Mouse (Mus musculus): Measurements from ENCODE around the gene Cacnb3. TPM values are rescaled to one million over a fixed set of nuclear protein-coding genes. Genes with fewer than 3 reads are reported as not detected.

The Cacnb3 gene
- polyA plus RNA-seq (2014; fragmentation: Illumina TruSeq; extraction: RNeasy Lipid Tissue Mini Kit (QIAGEN cat#74804); ENCODE audit: low read depth, low replicate concordance): 4.8 TPM

DNA sequence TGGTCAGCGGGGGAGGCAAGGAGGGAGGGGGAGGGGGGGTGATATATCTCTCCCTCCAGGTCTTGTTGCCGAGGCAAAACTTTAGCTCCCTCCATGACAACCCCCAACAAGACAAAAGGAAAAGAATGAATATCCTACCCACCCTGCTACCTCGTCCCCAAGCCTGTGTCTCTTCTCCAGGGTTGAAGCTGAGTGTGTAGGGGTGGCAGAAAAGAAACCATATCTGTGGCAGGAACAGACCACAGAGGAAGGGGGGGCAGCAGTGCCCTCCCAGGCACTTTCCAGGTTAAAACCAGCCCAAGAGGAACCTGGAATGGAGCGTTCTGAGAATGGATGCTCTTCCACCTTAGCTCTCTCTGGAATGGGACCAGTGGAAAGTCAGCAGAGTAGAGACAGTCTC is at the start of gene Cacnb3:
TSS of gene Cacnb3 (plus strand) at position 301 of the 400 bp plus-strand sequence.

DNA sequence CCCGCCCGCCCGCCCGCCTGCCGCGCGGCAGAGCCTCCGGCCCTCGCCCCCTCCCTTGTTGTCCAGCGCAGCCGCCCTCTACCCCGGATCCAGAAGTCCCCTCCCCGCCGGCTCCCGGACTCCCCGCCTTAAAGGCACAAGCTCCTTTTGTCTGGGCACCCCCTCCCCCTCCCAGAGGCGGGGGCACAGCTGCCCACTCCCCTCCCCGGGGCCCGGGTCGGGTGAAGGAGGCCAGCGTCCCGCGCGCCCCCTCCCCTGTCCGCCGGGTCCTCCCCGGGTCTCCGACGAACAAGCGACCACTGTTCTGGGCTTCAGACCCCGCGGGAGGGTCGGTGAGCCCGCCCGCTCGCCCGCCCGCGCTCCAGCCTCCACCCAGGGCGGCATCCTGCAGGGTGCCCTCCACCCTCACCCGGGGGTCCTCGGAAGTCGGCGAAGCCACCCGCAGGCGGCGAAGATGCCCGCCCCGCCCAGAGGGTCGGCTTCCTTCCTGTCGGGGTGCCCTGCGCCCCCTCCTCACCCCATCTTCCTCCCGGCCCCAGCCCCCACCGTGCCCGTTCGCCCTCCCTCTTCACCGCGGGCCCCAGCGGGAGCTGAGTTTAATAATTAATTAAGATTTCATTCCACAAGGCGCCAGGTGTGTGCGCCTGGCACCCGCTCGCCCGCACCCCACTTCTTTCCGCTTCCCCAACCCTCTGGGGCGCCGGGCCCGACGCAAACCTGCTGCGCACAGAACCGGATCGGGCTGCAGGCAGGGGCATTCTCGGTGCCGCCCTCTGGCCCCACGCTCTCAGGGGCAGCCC is 21.1 kb upstream of the Cacnb3 start, which contains the start of gene Adcy6:
TSS of gene Adcy6 (minus strand) at position 746 of the 800 bp plus-strand sequence.

DNA sequence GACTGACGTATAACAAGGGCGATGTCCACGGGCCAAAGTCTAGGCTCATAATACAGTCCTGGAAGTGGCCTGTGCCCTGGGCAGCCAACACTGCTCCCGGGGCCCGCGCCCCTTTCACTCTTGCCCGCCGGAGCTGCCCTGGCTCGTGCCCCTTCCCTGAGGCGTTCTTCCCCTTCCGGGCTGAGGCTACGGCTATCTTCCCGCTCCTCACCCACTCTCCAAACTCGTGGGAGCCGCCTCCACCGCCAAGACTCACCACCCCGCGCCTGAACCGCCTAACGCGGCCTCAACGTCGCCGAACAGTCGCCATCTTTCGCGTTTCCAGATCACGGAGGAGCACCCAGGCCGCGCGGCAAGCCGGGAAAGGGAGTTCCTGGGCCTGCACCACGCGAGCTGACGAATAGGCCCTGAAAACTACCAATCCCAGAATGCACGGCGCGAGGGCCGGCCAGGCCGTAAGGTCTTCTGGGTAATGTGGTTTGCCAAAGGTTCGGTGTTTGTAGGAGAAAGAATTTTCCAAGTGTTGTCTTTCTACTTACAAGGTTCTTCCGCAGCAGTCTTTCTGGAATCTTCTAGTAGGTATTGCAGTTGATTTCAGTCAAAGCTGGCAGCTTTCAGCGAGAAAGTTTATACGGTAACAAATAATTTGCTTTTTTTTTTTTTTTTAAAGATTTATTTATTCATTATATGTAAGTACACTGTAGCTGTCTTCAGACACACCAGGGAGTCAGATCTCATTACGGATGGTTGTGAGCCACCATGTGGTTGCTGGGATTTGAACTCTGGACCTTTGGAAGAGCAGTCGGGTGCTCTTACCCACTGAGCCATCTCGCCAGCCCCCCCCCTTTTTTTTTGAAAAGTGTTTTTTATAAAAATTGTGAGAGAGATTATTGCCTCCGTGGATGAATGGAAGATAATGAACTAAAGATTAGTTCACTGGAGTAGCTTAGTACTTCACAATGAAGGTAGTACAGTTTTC is 32.2 kb downstream of the Cacnb3 start, which contains the start of gene Ddx23:
TSS of gene Ddx23 (minus strand) at position 328 of the 979 bp plus-strand sequence.

GRCm38 (mm10) chr15:98676940-98677728 is 46.5 kb downstream of the Cacnb3 start, which contains the start of gene Rnd1:
Gene Rnd1 (minus strand): TSS chr15:98677461.

Other genes starting within 250 kb of the Cacnb3 start
- not detected for gene Olfr283, start 249.9 kb upstream of the Cacnb3 start, polyA plus RNA-seq (2014; fragmentation: Illumina TruSeq; extraction: RNeasy Lipid Tissue Mini Kit (QIAGEN cat#74804); ENCODE audit: low read depth, low replicate concordance)
- not detected for gene Olfr282, start 199.6 kb upstream of the Cacnb3 start, polyA plus RNA-seq (2014; fragmentation: Illumina TruSeq; extraction: RNeasy Lipid Tissue Mini Kit (QIAGEN cat#74804); ENCODE audit: low read depth, low replicate concordance)
- gene Olfr281, start 178.3 kb upstream of the Cacnb3 start, polyA plus RNA-seq (2014; fragmentation: Illumina TruSeq; extraction: RNeasy Lipid Tissue Mini Kit (QIAGEN cat#74804); ENCODE audit: low read depth, low replicate concordance): not detected
- gene OR5BS1P, start 160.9 kb upstream of the Cacnb3 start, polyA plus RNA-seq (2014; fragmentation: Illumina TruSeq; extraction: RNeasy Lipid Tissue Mini Kit (QIAGEN cat#74804); ENCODE audit: low read depth, low replicate concordance): not detected
- gene Lalba, start 148.1 kb upstream of the Cacnb3 start, polyA plus RNA-seq (2014; fragmentation: Illumina TruSeq; extraction: RNeasy Lipid Tissue Mini Kit (QIAGEN cat#74804); ENCODE audit: low read depth, low replicate concordance): not detected
- gene Olfr279, start 138.4 kb upstream of the Cacnb3 start, polyA plus RNA-seq (2014; fragmentation: Illumina TruSeq; extraction: RNeasy Lipid Tissue Mini Kit (QIAGEN cat#74804); ENCODE audit: low read depth, low replicate concordance): not detected
- 63.5 TPM for gene Kansl2, start 96.6 kb upstream of the Cacnb3 start, polyA plus RNA-seq (2014; fragmentation: Illumina TruSeq; extraction: RNeasy Lipid Tissue Mini Kit (QIAGEN cat#74804); ENCODE audit: low read depth, low replicate concordance)
- 17.2 TPM for gene Ccnt1, start 59.9 kb upstream of the Cacnb3 start, polyA plus RNA-seq (2014; fragmentation: Illumina TruSeq; extraction: RNeasy Lipid Tissue Mini Kit (QIAGEN cat#74804); ENCODE audit: low read depth, low replicate concordance)
- not detected for gene 4930415O20Rik, start 59.8 kb upstream of the Cacnb3 start, polyA plus RNA-seq (2014; fragmentation: Illumina TruSeq; extraction: RNeasy Lipid Tissue Mini Kit (QIAGEN cat#74804); ENCODE audit: low read depth, low replicate concordance)
- gene Adcy6, start 20.8 kb upstream of the Cacnb3 start, polyA plus RNA-seq (2014; fragmentation: Illumina TruSeq; extraction: RNeasy Lipid Tissue Mini Kit (QIAGEN cat#74804); ENCODE audit: low read depth, low replicate concordance): 171 TPM
- gene Ddx23, start 32.1 kb downstream of the Cacnb3 start, polyA plus RNA-seq (2014; fragmentation: Illumina TruSeq; extraction: RNeasy Lipid Tissue Mini Kit (QIAGEN cat#74804); ENCODE audit: low read depth, low replicate concordance): 46.9 TPM
- 2.2 TPM for gene Rnd1, start 46.6 kb downstream of the Cacnb3 start, polyA plus RNA-seq (2014; fragmentation: Illumina TruSeq; extraction: RNeasy Lipid Tissue Mini Kit (QIAGEN cat#74804); ENCODE audit: low read depth, low replicate concordance)
- 1.0 TPM for gene Ccdc65, start 77.4 kb downstream of the Cacnb3 start, polyA plus RNA-seq (2014; fragmentation: Illumina TruSeq; extraction: RNeasy Lipid Tissue Mini Kit (QIAGEN cat#74804); ENCODE audit: low read depth, low replicate concordance)
- gene Fkbp11, start 97.4 kb downstream of the Cacnb3 start, polyA plus RNA-seq (2014; fragmentation: Illumina TruSeq; extraction: RNeasy Lipid Tissue Mini Kit (QIAGEN cat#74804); ENCODE audit: low read depth, low replicate concordance): 4.5 TPM
- 16.7 TPM for gene Arf3, start 132.4 kb downstream of the Cacnb3 start, polyA plus RNA-seq (2014; fragmentation: Illumina TruSeq; extraction: RNeasy Lipid Tissue Mini Kit (QIAGEN cat#74804); ENCODE audit: low read depth, low replicate concordance)
- gene Wnt10b, start 147.3 kb downstream of the Cacnb3 start, polyA plus RNA-seq (2014; fragmentation: Illumina TruSeq; extraction: RNeasy Lipid Tissue Mini Kit (QIAGEN cat#74804); ENCODE audit: low read depth, low replicate concordance): 0.26 TPM
- not detected for gene Wnt1, start 159.0 kb downstream of the Cacnb3 start, polyA plus RNA-seq (2014; fragmentation: Illumina TruSeq; extraction: RNeasy Lipid Tissue Mini Kit (QIAGEN cat#74804); ENCODE audit: low read depth, low replicate concordance)
- gene Ddn, start 178.7 kb downstream of the Cacnb3 start, polyA plus RNA-seq (2014; fragmentation: Illumina TruSeq; extraction: RNeasy Lipid Tissue Mini Kit (QIAGEN cat#74804); ENCODE audit: low read depth, low replicate concordance): 0.24 TPM
- 136 TPM for gene Prkag1, start 200.7 kb downstream of the Cacnb3 start, polyA plus RNA-seq (2014; fragmentation: Illumina TruSeq; extraction: RNeasy Lipid Tissue Mini Kit (QIAGEN cat#74804); ENCODE audit: low read depth, low replicate concordance)
- gene Kmt2d, start 240.4 kb downstream of the Cacnb3 start, polyA plus RNA-seq (2014; fragmentation: Illumina TruSeq; extraction: RNeasy Lipid Tissue Mini Kit (QIAGEN cat#74804); ENCODE audit: low read depth, low replicate concordance): 24.0 TPM